Mouse (Mus musculus): Measurements from ENCODE around the gene Kcnc3. TPM values are rescaled to one million over a fixed set of nuclear protein-coding genes. Genes with fewer than 3 reads are reported as not detected.

Gene Kcnc3
- polyA plus RNA-seq, 1 experiment from 2014 or later = 0.24 TPM

- Histone ChIP-seq H3K4me1 (peaks cover 21% of the 10 kb centered on the region), H3K27ac (peak overlapping the region; percentile 42; the same call in 1 of the 2 replicates), H3K9me3 (no peaks in the 10 kb centered on the region), H3K4me3 (peak overlapping the region; percentile 55), H3K36me3 (no peaks in the 10 kb centered on the region), H3K27me3 (ENCODE audit: insufficient read depth, poor library complexity, severe bottlenecking) (peaks cover 96% of the 10 kb centered on the region)
- under 1% methylated on average over 21 of the region's 25 CpGs for WGBS
- DNase-seq (ENCODE audit: low spot score) = no peak
Observed at GRCm38 (mm10) chr7:44604139-44604606, 13.7 kb downstream of the Kcnc3 start.

DNA sequence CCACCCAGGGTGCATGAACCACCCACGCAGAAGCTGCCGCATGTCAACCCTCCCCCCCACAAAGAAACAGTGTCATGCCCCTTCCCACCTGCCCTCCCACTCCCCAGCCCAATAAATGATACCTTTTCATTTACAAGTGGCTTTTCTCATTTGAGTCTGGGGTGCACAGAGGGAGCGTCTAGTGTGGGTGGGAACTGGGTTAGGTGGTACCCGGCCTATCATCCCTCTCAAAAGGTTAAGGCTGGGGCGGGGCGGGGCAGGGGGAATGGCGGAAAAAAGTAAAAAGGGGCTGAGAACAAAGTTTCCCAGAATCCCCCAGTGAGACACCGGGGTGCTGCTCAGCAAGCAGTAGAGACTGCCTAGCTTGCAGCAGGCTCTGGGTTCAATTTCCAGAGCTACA, 14.2 kb downstream of the Kcnc3 start:
- no peak for DNase-seq (ENCODE audit: low spot score)
- WGBS = 5% methylated on average over 8 of the region's 8 CpGs
- peak overlapping the region; percentile 55 for H3K4me3 ChIP-seq
- peaks cover 21% of the 10 kb centered on the region for H3K4me1 ChIP-seq
- no peaks in the 10 kb centered on the region for H3K9me3 ChIP-seq
- H3K27me3 ChIP-seq (ENCODE audit: insufficient read depth, poor library complexity, severe bottlenecking) = peaks cover 92% of the 10 kb centered on the region
- H3K27ac ChIP-seq = peak overlapping the region; percentile 42; the same call in 1 of the 2 replicates
- no peaks in the 10 kb centered on the region for H3K36me3 ChIP-seq

- H3K36me3 ChIP-seq = no peaks in the 10 kb centered on the region
- no peak overlapping the region for H3K27ac ChIP-seq
- DNase-seq (ENCODE audit: low spot score) = no peak
- peaks cover 88% of the 10 kb centered on the region for H3K27me3 ChIP-seq (ENCODE audit: insufficient read depth, poor library complexity, severe bottlenecking)
- no peaks in the 10 kb centered on the region for H3K9me3 ChIP-seq
- peaks cover 21% of the 10 kb centered on the region for H3K4me1 ChIP-seq
- no peak overlapping the region for H3K4me3 ChIP-seq
- 37% methylated on average over 7 of the region's 7 CpGs for WGBS
Observed at GRCm38 (mm10) chr7:44605436-44605835, 15.0 kb downstream of the Kcnc3 start.

- no peak for DNase-seq (ENCODE audit: low spot score)
- no peaks in the 10 kb centered on the region for H3K36me3 ChIP-seq
- no peak overlapping the region for H3K4me3 ChIP-seq
- peaks cover 21% of the 10 kb centered on the region for H3K4me1 ChIP-seq
- no peak overlapping the region for H3K27ac ChIP-seq
- peaks cover 81% of the 10 kb centered on the region for H3K27me3 ChIP-seq (ENCODE audit: insufficient read depth, poor library complexity, severe bottlenecking)
- whole genome bisulfite sequencing = 8% methylated on average over 29 of the region's 29 CpGs
- no peaks in the 10 kb centered on the region for H3K9me3 ChIP-seq
Observed at GRCm38 (mm10) chr7:44606171-44606901, 15.9 kb downstream of the Kcnc3 start.

DNA sequence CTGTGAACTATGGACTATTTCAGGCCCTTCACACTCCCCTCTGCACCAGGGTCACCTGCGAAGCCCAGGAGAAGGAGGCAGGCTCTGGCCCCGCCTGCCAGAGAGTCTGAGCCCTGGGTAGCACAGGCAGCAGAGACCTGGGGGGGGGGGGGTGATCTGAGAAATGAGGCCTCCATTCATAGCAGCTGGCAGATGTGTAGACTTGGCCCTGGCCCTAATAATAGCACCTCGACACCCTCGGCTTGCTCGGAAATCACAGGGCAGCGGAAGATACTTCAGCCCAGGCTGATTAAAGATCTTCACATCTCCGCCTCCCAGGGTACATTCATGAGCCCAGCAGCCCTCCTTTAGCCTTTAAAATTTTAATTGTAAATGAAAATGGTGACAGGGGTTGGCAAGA, 21.7 kb downstream of the Kcnc3 start:
- 0 out of 2 replicates have a peak, but pooled peaks cover 3% of the 10 kb centered on the region for H3K9me3 ChIP-seq
- DNase-seq (ENCODE audit: low spot score) = no peak
- H3K4me1 ChIP-seq = peaks cover 5% of the 10 kb centered on the region
- no peak overlapping the region for H3K4me3 ChIP-seq
- H3K27me3 ChIP-seq (ENCODE audit: insufficient read depth, poor library complexity, severe bottlenecking) = peaks cover 70% of the 10 kb centered on the region
- no peak overlapping the region for H3K27ac ChIP-seq
- no peaks in the 10 kb centered on the region for H3K36me3 ChIP-seq
- 63% methylated on average over 7 of the region's 7 CpGs for WGBS

DNA sequence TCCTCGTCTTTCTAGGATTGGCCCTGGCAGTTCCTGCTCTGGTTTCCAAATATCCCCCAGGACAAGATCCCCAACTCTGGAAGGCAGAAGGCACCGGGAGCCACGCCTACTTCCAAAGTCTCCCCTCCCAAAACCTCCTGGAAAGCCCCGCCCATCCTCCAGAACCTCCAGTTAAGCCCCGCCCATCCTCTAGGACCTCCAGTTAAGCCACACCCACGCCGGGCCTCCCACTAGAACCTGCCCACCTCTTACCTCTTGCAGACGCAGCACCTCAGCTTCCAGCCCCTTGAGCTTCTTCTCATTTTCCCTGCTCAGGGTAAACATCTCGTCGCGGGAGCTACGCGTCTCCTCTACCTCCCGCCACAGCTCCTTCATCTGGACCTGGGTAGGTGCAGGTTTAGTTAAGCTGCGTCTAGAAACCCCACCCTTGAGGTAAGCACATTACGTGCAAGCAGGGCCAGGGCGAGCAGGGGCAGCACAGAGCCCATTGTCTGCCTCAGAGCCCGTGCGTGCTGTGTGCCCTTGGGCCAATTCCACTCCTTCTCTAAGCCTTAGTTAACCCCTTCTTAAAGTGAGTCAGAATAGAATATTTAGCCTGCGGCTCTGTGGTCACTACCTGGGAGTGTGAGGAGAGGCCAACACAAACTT, 23.7 kb downstream of the Kcnc3 start:
- Histone ChIP-seq H3K27me3 (ENCODE audit: insufficient read depth, poor library complexity, severe bottlenecking) (peaks cover 54% of the 10 kb centered on the region), H3K4me3 (no peak overlapping the region), H3K9me3 (0 out of 2 replicates have a peak, but pooled peaks cover 3% of the 10 kb centered on the region), H3K27ac (no peak overlapping the region), H3K36me3 (no peaks in the 10 kb centered on the region), H3K4me1 (peaks cover 5% of the 10 kb centered on the region)
- WGBS = 10% methylated on average over 20 of the region's 20 CpGs
- DNase-seq (ENCODE audit: low spot score) = no peak

- Histone ChIP-seq H3K9me3 (0 out of 2 replicates have a peak, but pooled peaks cover 3% of the 10 kb centered on the region), H3K36me3 (no peaks in the 10 kb centered on the region), H3K27me3 (ENCODE audit: insufficient read depth, poor library complexity, severe bottlenecking) (peaks cover 51% of the 10 kb centered on the region), H3K4me1 (peaks cover 5% of the 10 kb centered on the region), H3K4me3 (no peak overlapping the region), H3K27ac (no peak overlapping the region)
- WGBS = 11% methylated on average over 10 of the region's 10 CpGs
- no peak for DNase-seq (ENCODE audit: low spot score)
Observed at GRCm38 (mm10) chr7:44615309-44615708, 24.8 kb downstream of the Kcnc3 start.

GRCm38 (mm10) chr7:44615987-44616386, 25.5 kb downstream of the Kcnc3 start:
- H3K36me3 ChIP-seq = no peaks in the 10 kb centered on the region
- peaks cover 48% of the 10 kb centered on the region for H3K27me3 ChIP-seq (ENCODE audit: insufficient read depth, poor library complexity, severe bottlenecking)
- WGBS = 65% methylated on average over 14 of the region's 14 CpGs
- no peak for DNase-seq (ENCODE audit: low spot score)
- H3K4me1 ChIP-seq = peaks cover 5% of the 10 kb centered on the region
- H3K27ac ChIP-seq = no peak overlapping the region
- 0 out of 2 replicates have a peak, but pooled peaks cover 3% of the 10 kb centered on the region for H3K9me3 ChIP-seq
- no peak overlapping the region for H3K4me3 ChIP-seq

DNA sequence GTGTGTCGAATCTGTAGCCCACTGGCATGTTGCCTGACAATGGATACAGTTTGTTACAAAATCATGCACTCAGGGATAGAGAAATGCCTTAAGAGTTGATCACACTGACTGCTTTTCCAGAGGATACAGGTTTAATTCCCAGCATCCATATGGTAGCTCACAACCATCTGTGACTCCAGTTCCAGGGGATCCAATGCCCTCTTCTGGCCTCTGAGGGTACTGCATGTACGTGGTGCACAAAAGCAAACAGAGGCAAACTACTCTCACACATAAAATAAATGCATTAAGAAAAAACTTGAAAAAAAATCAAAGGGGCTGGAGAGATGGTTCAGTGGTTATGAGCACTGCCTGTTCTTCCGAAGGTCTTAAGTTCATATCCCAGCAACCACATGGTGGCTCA, 26.6 kb downstream of the Kcnc3 start:
- Histone ChIP-seq H3K27ac (no peak overlapping the region), H3K9me3 (0 out of 2 replicates have a peak, but pooled peaks cover 3% of the 10 kb centered on the region), H3K4me3 (no peak overlapping the region), H3K4me1 (peaks cover 5% of the 10 kb centered on the region), H3K36me3 (no peaks in the 10 kb centered on the region), H3K27me3 (ENCODE audit: insufficient read depth, poor library complexity, severe bottlenecking) (peaks cover 46% of the 10 kb centered on the region)
- DNase-seq (ENCODE audit: low spot score) = no peak
- WGBS = 62% methylated on average over 3 of the region's 3 CpGs

- WGBS = 48% methylated on average over 18 of the region's 18 CpGs
- DNase-seq (ENCODE audit: low spot score) = no peak
- Histone ChIP-seq H3K4me3 (no peak overlapping the region), H3K4me1 (no peaks in the 10 kb centered on the region), H3K9me3 (no peaks in the 10 kb centered on the region), H3K27ac (no peak overlapping the region), H3K36me3 (no peaks in the 10 kb centered on the region), H3K27me3 (ENCODE audit: insufficient read depth, poor library complexity, severe bottlenecking) (peaks cover 31% of the 10 kb centered on the region)
Observed at GRCm38 (mm10) chr7:44623714-44624542, 33.5 kb downstream of the Kcnc3 start.

DNA sequence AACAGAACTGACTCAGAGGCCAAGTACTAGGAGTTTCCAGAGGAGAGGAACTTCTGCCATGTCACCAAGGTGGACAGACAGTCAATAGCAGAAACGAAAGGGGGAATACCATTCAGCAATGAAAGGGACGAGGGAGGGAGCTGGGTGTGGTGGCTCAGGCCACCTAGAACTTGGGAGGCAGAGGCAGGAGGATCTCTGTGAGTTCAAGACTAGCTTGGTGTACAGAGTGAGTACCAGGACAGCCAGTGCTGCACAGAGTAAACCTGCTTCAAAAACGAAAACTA, 34.0 kb downstream of the Kcnc3 start:
- Histone ChIP-seq H3K4me3 (no peak overlapping the region), H3K4me1 (no peaks in the 10 kb centered on the region), H3K27me3 (ENCODE audit: insufficient read depth, poor library complexity, severe bottlenecking) (peaks cover 36% of the 10 kb centered on the region), H3K9me3 (no peaks in the 10 kb centered on the region), H3K27ac (no peak overlapping the region), H3K36me3 (no peaks in the 10 kb centered on the region)
- DNase-seq (ENCODE audit: low spot score) = no peak
- 71% methylated on average over 3 of the region's 3 CpGs for WGBS

DNA sequence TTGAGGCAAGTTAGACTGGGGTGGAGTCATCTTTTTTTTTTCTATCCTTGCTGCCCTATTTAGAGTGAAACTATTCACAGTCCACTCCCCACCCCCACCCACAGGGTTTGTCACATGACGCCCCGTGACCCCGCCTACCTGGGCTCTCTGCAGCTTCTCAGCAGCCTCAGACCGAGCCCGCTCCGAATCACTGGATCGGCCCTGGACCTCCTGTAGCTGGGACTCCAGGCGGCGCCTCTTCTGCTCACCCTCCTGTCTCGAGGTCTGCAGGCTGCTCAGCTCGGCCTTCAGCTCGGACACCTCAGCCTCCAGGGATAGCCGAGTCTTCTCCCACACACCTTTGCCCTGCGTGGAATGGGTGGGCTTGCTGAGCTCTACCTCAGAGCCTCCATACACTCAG, 34.4 kb downstream of the Kcnc3 start:
- Histone ChIP-seq H3K27ac (no peak overlapping the region), H3K4me1 (no peaks in the 10 kb centered on the region), H3K4me3 (no peak overlapping the region), H3K27me3 (ENCODE audit: insufficient read depth, poor library complexity, severe bottlenecking) (peaks cover 39% of the 10 kb centered on the region), H3K9me3 (no peaks in the 10 kb centered on the region), H3K36me3 (no peaks in the 10 kb centered on the region)
- no peak for DNase-seq (ENCODE audit: low spot score)
- WGBS = 52% methylated on average over 14 of the region's 14 CpGs

All from heart, embryonic 10.5 days (tissue).